Mouse (Mus musculus) cerebellum, adult (tissue): ENCODE results near the gene Rbm24.

Experiments
- ATAC-seq: cut with Nextera tagmentation; 2 replicates; pipeline ENCODE4 v1.9.2; 2017; ENCODE audit warnings: mild to moderate bottlenecking, moderate library complexity, mixed read lengths; ENCODE audit not compliant: insufficient number of reproducible peaks, low FRiP score, low TSS enrichment

The Rbm24 gene

DNA sequence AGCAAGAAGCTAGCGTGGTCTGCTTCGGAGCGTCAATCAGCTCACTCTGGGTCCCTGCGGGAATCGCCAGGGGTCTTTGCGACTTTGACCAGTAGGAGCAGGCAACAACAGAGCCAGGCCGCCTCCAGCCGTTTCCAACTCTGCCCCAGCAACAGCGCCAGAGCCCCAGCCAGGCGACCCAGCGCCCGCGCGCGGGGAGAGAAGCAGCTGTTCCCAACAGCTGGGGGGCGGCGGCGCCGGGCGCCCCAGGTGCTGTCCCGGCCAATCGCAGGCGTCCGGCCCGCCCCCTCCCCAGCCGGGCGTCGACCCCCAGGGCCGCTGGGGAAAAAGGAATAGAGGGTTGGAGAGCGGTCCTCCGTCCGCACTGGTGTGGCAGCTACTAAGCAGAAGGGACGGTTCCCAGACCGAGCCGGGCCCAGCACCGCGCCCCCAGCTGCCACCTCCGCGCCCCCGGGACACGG, at the start of gene Rbm24:
TSS of gene Rbm24 (plus strand) at position 294 of the 461 bp plus-strand sequence.
- ATAC-seq: peak; percentile 32; the same call in 1 of the 2 replicates

DNA sequence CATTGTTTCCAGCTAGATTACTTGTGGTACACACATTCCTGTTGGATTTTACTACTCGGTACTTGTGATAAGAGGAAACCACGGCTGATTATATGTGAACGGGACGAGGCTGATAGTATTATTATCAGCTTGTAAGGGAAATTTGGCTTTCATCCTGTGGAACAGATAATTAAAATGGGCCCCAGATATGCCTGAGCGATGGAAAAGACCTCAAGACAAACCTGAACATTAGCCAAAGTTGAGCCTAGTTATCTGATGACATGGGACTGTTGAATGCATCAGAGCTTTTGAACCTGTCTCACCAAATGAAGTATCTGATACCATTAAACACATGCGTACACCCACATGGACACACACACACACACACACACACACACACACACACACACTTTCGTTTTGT, 45.4 kb upstream of the Rbm24 start:
- ATAC-seq: no peak

DNA sequence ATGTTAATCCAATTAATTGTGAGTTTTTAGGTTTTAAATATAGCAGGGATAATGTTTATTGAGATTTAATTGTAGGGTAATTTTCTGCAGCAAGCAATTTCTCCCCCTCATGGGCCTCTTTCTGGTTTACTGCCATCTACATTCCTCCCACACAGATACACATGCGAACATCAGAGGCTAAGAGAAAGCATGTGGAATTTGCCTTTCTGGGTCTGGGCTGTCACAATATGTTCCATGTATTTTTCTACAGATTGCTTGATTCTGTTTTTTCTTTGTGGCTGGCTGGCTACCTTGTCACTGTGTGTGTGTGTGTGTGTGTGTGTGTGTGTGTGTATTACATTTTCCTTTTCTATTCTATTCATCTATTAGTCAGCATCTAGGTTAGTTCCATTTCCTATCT, 42.9 kb upstream of the Rbm24 start:
- no peak for ATAC-seq

DNA sequence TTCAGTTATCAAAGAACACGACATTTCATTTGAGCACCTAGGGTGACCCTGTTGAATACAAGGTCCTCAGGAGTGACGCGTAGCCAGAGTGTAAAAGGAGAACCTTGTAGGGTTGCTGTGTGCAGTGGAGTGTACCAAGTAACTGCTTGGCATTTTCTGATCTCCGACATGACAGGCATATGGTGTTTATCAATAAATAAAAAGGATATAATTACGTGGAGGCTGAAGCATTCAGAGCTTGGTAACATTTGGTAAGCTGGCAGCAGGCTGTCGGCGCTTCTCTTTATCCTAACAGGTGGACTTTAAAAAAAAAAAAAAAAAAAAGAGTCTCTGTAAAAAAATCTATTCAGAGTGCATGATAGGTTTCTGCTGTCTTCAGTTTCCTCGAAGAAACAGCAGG, 30.8 kb upstream of the Rbm24 start:
- ATAC-seq: no peak

DNA sequence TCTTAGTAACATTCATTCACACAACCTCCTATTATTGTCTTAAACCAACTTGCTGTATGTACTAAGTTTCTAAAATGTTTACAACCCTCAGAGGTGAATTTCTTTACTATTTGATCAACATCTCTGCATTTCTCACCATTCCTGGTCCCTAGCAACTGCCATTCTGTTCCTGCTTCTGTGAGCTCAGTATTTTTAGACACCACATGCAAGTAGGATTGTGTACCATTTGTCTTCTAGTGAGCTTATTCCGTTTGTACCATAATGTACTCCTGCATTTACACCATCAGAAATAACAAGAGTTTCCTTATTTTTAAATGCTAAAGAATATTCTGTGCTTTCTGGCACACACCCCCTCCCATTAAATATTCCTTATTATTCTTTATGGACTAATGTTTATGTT, 26.6 kb upstream of the Rbm24 start:
- no peak for ATAC-seq

DNA sequence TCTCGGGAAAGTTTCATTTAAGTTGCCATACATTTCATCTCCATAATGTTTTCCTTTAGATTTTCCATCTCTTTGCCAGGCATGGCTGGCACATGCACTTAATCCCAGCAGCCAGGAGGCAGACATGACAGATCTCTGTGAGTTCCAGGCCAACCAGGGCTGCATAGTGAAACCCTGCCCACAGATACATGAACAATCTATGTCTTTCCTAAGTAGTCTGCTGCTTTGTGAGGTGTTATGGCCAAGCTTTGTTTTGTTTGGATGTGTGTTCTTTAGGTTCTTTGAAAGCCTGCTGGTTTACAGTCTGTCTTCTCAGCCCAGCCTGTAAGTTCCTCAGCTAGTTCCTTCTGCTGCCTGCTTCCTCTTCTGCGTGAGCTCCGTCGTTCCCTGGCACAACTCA, 25.3 kb upstream of the Rbm24 start:
- ATAC-seq: no peak

DNA sequence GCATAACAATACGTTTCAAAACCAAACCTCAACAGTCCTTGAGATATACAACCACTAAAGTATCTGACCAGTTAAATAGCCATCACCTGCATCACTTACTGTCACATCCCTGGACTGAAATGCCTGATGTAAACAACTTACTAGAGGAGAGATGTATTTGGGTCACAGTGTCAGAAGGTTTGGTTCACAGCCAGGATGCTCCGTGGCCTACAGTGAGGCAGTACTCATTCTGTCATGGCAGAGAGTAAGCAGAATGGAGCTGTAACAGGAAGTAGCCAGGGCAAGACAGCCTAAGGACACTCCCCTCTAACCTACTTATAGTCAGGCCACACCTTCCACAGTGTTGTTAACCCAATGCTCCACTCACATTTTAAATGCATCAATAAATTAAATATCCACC, 24.3 kb upstream of the Rbm24 start:
- ATAC-seq: peak; percentile 36; the same call in 1 of the 2 replicates

DNA sequence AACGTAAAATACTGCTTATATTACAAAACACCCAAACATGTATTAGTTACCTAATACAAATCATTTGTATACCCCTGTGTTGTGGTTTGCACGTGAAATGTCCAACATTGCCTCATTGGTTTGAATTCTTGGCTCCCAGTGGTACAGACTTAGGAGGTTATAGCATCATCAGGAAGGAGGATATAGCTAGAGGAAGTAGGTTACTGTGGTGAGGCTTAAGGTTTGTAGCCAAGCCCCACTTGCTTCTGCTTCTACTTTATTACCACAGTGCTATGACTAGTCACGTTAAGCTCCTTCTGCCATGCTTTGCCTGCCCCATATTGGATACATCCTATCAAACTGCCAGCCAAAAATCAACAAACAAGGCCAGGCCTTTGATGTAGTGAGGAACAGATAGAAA, 21.0 kb upstream of the Rbm24 start:
- no peak for ATAC-seq

DNA sequence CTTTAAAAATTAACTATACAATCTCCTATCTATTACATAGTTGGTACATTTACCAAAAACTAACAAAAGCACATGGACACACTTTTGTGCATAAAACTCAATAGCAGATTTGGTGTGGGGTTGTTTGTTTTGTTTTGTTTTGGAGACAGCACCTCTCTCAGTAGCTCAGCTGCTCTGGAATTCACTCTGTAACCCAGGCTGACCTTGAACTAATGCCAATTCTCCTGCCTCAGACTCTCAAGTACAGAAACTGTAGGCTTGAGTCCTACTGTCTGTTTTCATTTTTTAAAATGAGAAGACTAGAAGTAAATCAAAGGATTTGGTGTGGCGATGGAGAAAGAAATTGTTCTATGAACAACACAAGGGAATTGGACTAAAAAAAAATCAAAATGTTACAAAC, 11.1 kb upstream of the Rbm24 start:
- no peak for ATAC-seq

DNA sequence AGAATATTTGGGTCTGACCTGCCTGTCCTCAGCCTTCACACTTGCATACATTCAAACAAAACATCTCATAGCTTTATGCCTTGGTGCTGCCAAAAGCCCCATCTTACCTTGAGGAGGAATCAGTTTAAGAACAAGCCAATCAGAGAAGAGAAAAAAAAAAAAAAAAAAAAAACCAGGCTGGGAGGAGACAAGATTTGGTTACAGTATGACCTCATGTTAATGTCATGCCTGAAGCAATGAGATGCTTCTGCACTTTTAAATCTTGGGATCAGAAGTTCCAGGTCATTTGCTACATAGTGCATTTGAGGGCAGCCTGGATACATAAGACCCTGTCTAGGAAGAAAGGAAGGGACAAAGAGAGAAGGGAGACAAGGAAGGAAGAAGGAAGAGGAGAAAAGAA, 6.0 kb upstream of the Rbm24 start:
- no peak for ATAC-seq

DNA sequence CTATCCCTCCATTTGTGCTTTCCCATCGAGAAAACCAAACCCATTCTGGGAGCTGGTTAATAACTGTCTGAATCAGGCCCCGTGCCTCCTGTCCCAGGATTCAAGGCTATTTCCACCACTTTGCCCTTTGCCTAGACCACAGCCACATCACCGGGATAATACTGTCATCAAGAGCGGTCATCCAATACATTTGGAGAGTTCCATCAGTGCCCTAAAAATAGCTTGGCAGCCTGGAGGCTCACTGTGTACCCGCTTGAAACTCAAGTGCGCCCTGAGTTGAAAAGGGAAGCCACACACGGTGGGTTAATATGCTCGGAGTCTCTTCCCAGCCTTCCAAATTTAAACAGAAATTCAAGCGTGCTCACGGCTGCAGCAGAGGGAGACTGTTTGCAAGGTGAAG, 4.6 kb upstream of the Rbm24 start:
- no peak for ATAC-seq

DNA sequence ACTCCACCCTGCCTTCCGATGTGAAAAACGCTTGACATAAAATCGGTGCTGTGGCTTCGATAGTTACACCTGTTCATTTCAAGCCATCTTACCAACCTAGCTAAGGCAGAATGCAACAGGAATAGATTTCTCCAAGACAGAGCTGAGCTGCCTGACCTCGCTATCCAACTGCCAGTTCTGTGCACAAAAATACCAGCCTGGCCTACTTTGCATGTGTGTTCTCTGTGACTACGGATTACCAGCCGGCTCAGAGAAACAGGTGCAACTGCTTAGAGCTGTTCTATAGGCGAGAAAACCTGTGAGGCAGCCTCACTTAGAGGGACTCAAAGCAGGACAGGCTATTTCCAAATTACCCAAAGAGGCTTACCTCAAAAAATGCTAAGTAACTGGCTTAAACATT, 4.2 kb upstream of the Rbm24 start:
- no peak for ATAC-seq

DNA sequence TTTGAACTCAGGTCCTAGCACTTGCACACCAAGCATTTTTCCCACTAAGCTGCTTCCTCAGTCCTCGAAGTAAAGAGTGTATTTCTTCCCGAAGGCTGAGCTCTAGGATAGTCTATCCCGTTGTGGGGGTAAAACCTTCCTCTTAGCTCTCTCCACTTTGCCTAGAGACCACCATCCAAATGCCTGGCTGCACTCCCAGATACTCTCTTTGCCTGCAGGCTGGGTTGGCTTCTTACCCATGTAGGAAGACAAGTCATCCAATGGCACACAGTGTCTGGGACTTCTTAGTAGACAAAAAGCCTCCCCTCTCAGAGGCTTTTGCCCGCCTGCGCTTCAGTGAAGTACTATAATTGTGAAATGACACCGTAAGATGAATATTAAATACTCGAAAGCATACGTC, 2.2 kb upstream of the Rbm24 start:
- ATAC-seq: no peak

DNA sequence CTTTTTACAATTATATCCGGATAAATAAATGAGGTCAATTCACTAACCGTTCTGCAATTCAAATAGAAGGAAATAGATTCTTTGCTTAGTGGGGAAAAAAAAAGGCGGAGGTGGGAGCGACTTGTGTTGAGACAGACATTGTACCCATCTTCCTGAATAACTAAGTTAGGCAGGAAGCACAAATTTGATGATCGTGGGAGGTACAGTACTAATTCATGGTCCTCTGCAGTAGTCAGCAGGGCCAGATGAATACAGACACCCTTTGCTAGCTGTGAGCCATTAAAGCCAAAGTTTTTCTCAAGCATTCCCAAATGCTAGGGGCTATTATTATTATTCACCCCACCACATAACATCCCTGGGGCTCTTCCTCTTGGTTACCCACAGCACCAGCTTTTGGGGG, 640 bp upstream of the Rbm24 start:
- no peak for ATAC-seq

DNA sequence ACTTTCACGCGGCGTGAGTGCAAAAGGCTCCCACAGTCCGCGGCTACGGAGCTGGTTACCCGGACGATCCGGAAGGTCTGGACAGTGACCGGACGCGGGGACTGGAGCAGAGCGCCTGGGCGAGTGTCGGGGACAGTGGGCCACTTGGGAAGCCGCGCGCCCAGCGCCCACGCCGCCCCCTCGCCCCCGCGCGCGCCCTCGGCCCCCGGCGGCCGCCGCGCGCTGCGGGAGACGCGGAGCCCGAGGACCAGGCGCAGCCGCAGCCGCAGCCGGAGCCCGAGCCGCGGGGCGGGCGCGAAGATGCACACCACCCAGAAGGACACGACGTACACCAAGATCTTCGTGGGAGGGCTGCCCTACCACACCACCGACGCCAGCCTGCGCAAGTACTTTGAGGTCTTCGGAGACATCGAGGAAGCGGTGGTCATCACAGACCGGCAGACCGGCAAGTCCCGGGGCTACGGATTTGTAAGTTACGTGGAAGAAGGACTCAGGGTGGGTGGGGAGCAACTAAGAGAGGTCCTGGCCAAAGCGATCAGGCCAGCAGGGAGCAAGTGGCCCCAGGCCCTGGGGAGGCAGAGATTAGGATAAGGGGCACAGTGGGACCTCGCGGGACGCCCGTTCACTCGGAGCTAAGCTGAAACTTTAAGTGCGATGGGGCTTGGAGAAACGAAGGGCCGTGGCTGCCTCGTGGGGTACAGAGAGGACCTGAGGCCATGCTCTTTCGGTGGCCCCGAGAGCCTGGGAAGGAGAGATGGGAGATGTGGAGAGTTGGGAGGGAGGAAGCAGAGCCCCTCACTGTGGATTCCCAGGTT, 704 bp downstream of the Rbm24 start:
- ATAC-seq: no peak

DNA sequence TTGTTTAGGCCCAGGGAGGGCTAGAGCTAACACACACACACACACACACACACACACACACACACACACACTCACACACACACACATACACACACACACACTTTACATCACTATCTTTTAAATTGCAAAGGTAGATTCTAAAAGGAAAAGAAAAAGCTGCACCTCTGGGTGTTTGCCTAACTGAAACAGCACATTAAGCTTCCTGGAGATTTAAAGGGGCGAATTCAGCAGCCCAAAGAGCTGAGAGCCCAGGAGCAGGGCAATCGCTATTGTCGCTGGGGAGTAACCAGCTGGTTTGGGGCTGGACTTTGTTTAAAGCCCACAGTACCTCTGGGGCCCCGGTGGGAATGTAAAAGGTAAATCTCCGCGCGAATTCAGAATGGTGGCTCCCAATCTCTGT, 1.4 kb downstream of the Rbm24 start:
- ATAC-seq: no peak

DNA sequence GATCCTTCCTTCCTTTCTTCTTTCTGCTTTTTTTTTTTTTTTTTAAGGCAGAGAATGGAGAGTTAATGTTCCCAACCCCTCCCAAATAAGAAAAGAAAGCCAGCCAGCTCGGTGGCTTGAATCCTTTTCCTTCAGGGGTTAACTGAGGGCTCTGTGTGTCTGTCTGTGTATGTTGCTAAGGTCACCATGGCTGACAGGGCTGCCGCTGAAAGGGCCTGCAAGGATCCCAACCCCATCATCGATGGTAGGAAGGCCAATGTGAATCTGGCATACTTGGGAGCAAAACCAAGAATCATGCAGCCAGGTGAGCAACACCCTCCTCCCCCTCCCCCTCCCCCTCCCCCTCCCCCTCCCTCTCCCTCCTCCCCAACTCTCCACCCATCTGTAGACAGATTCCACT, 1.9 kb downstream of the Rbm24 start:
- ATAC-seq: no peak

DNA sequence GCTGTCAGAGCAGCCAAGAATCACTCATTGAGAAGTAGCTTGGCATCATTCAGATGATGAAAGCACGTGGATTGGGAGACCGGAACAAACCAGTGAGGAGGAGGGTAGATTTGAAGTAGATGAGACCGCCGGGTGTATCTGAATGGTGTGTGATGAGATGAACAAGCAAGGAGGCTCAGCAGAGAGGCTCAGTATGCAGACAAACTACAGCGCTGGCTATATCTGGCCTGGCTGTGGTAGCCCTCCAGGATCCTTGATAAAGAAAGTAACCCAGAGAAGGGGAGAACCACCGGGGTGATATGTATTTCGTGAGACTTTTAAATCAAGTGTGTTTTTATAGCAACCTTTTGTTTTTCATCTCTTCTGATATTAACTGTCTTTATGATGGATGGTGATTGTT, 5.6 kb downstream of the Rbm24 start:
- ATAC-seq: no peak

DNA sequence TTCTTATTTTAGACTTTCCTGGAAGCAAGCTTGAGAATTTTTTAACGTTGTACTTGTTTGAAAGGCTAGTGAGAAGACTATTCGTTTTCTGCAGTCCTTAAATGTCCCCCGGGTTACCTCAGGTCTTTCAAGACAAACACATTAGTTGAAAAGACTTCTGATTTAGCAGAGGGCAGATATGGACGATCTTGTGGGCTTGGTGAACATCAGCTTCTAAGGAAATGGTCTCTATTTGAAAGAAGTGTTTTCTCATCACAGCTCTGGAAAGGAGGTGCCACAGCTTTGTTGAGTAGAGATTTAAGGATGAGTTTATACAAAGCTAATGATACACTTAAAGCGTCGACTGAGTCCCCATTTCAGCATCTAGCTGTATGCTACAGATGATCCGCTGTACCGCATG, 6.1 kb downstream of the Rbm24 start:
- ATAC-seq: no peak

DNA sequence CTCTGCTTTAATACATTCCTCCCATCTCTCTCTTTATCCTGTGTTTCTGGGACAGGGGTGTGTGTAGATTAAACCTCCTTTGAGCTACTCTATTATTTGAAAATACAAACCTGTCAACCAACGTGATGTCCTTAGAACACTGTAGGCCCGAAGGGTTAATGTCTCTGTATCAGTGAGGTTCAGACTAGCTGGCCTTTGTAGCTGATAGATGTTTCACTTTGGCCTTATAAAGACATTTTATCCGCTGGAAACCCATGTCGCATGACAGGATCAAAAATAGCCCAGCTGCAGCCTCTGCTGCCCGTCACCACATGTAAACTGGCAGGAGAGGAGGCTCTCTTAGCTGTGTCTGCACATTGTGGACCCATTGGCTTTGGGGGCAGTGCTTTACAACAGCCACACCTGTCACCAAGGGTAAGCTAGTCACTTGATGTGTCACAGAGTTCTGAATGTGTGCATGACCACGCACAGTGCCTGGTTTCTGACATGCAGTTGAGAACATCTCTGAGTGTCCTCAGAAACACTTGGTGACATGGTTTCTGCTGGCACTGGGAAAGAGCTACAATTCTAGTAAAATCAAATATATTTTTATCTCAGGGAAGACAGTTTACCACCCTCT, 8.5 kb downstream of the Rbm24 start:
- ATAC-seq: no peak

DNA sequence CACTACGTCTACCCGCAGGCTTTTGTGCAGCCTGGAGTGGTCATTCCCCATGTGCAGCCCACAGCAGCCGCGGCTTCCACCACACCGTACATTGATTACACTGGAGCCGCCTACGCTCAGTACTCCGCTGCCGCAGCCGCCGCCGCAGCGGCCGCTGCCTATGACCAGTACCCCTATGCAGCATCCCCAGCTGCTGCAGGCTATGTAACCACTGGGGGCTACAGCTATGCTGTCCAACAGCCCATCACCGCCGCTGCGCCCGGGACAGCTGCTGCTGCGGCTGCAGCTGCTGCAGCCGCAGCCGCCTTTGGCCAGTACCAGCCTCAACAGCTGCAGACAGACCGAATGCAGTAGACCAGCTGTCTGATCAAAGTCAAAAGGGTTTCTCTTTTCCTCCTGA, 10.7 kb downstream of the Rbm24 start:
- ATAC-seq: no peak

DNA sequence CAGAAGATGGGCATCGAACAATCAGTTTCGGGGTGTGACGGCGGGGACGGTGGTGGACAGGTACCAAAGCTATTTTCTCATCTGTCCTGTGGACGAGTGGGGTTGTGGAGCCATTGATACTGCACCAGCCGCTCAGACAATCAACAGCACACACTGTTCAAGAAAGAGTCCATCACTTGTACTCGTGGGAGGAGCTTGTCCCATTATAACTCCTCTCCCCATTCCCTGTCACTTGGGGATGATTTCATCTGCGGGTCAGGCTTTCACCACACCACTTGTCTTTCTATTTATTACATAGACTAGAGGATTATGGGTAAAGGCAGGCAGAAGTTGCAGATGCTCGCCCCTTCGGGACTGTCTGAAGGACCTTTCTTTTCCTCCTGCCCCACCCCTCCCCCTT, 11.6 kb downstream of the Rbm24 start:
- ATAC-seq: no peak
